In the genomic region with DNA sequence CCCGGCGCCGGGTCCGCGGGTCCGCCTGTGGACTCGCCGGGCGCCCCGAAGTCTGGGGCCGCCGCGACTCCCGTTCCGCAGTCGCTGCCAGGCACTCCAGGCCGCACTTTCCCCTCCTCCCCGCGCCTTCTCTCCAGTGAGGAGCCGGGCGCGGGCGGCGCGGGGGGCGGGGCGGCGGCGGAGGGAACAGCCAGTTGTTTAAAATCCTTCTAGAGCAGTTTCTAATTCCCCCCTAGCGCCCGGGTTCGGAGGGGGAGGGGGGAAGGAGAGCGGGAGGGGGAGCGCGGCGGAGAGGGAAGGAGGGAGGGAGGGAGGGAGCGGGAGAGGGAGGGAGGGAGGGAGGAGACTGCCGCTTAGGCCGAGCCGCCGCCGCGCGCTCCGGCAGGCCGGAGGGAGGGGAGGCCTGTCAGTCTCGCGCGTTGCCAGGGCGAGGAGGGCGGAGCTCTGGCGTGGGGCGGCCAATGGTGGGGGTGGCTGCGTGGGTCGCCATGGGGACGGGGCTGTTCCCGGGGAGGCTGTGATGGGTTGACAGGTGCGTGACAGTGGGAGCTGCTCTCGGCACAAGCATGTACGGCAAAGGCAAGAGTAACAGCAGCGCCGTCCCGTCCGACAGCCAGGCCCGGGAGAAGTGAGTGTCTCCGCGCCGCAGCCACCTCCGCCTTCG, we compare ENCODE assay signal across 8 mouse cellular contexts. TPM values are rescaled to one million over a fixed set of nuclear protein-coding genes. Genes with fewer than 3 reads are reported as not detected.
DNase-seq lines count a peak whose midpoint lies in the region; ATAC-seq and TF ChIP-seq lines count a peak whose summit lies in the region.

No protein-coding gene starts in this region.

- H3K36me3 ChIP-seq in embryonic facial prominence, embryonic 13.5 days, result no peaks in the 10 kb centered on the region
- no peaks in the 10 kb centered on the region for H3K36me3 ChIP-seq in kidney, adult 2 months (ENCODE audit: control insufficient read depth, insufficient read depth, low read length)
- H3K36me3 ChIP-seq in limb, embryonic 12.5 days, result no peaks in the 10 kb centered on the region
- no peaks in the 10 kb centered on the region for H3K36me3 ChIP-seq in midbrain, embryonic 15.5 days (replicated peaks)
- no peaks in the 10 kb centered on the region for H3K36me3 ChIP-seq in spleen, adult 2 months (ENCODE audit: control insufficient read depth, insufficient read depth, low read length)

- peak overlapping the region; percentile 99 for H3K9ac ChIP-seq in embryonic facial prominence, embryonic 13.5 days
- peak overlapping the region; percentile 99 for H3K9ac ChIP-seq in limb, embryonic 12.5 days (replicated peaks)
- H3K9ac ChIP-seq in midbrain, embryonic 15.5 days, result peak overlapping the region; percentile 72

- no peak for TF ChIP-seq POLR2A in kidney, adult 2 months (IDR thresholded peaks at IDR 0.05; ENCODE audit: low read depth, low read length)
- peak; percentile 17; the same call in 1 of the 2 replicates for TF ChIP-seq POLR2A in spleen, adult 2 months (IDR thresholded peaks at IDR 0.05; ENCODE audit: low read depth, low read length)

- under 1% methylated on average over 44 of the region's 70 CpGs for WGBS in embryonic facial prominence, embryonic 13.5 days
- under 1% methylated on average over 65 of the region's 70 CpGs for WGBS in kidney, adult 2 months
- WGBS in limb, embryonic 12.5 days, result under 1% methylated on average over 48 of the region's 70 CpGs
- 1% methylated on average over 61 of the region's 70 CpGs for WGBS in midbrain, embryonic 15.5 days
- under 1% methylated on average over 53 of the region's 70 CpGs for WGBS in spleen, adult 2 months

- peak; percentile 98 for ATAC-seq in embryonic facial prominence, embryonic 13.5 days (ENCODE audit: insufficient number of reproducible peaks, insufficient read depth, low FRiP score, low TSS enrichment, low read depth)
- ATAC-seq in limb, embryonic 12.5 days (ENCODE audit: insufficient number of reproducible peaks, insufficient read depth, low FRiP score, low TSS enrichment, low read depth), result peak; percentile 97
- ATAC-seq in midbrain, embryonic 15.5 days (replicated peaks), result peak; percentile 99

- peak overlapping the region; percentile 75 for H3K4me2 ChIP-seq in embryonic facial prominence, embryonic 13.5 days
- H3K4me2 ChIP-seq in limb, embryonic 12.5 days, result peak overlapping the region; percentile 74
- peak overlapping the region; percentile 88 for H3K4me2 ChIP-seq in midbrain, embryonic 15.5 days

- H3K27ac ChIP-seq in embryonic facial prominence, embryonic 13.5 days, result peak overlapping the region; percentile 98
- H3K27ac ChIP-seq in kidney, adult 2 months (ENCODE audit: insufficient read depth, low read depth, low read length), result peak overlapping the region; percentile 98
- peak overlapping the region; percentile 96 for H3K27ac ChIP-seq in limb, embryonic 12.5 days
- H3K27ac ChIP-seq in midbrain, embryonic 15.5 days, result peak overlapping the region; percentile 96
- peak overlapping the region; percentile 82 for H3K27ac ChIP-seq in spleen, adult 2 months (ENCODE audit: insufficient read depth, low read length)

- peak overlapping the region; percentile 96 for H3K4me3 ChIP-seq in embryonic facial prominence, embryonic 13.5 days
- peak overlapping the region; percentile 77 for H3K4me3 ChIP-seq in kidney, adult 2 months (ENCODE audit: insufficient read depth, low read depth, low read length)
- H3K4me3 ChIP-seq in limb, embryonic 12.5 days (replicated peaks), result peak overlapping the region; percentile 99
- H3K4me3 ChIP-seq in midbrain, embryonic 15.5 days, result peak overlapping the region; percentile 77
- peak overlapping the region; percentile 97 for H3K4me3 ChIP-seq in spleen, adult 2 months (ENCODE audit: extremely low read depth, insufficient read depth, insufficient read length)

- H3K4me1 ChIP-seq in embryonic facial prominence, embryonic 13.5 days, result peaks cover 26% of the 10 kb centered on the region
- H3K4me1 ChIP-seq in kidney, adult 2 months (ENCODE audit: control insufficient read depth, insufficient read depth, low read length), result peaks cover 9% of the 10 kb centered on the region
- H3K4me1 ChIP-seq in limb, embryonic 12.5 days (replicated peaks), result peaks cover 24% of the 10 kb centered on the region
- H3K4me1 ChIP-seq in midbrain, embryonic 15.5 days, result peaks cover 31% of the 10 kb centered on the region
- no peaks in the 10 kb centered on the region; the same call in 1 of the 2 replicates for H3K4me1 ChIP-seq in spleen, adult 2 months (ENCODE audit: control insufficient read depth, insufficient read depth, insufficient read length)

- H3K27me3 ChIP-seq in embryonic facial prominence, embryonic 13.5 days, result no peaks in the 10 kb centered on the region
- H3K27me3 ChIP-seq in kidney, adult 2 months (replicated peaks; ENCODE audit: control insufficient read depth, insufficient read depth, low read length), result no peaks in the 10 kb centered on the region
- no peaks in the 10 kb centered on the region for H3K27me3 ChIP-seq in limb, embryonic 12.5 days
- H3K27me3 ChIP-seq in midbrain, embryonic 15.5 days (replicated peaks), result no peaks in the 10 kb centered on the region
- H3K27me3 ChIP-seq in spleen, adult 2 months (ENCODE audit: control insufficient read depth, insufficient read depth, low read length), result peaks cover 10% of the 10 kb centered on the region

- no peak for TF ChIP-seq CTCF in kidney, adult 2 months (conservative IDR thresholded peaks at IDR 0.05; ENCODE audit: insufficient read depth, insufficient read length, low read depth, low read length)
- TF ChIP-seq CTCF in spleen, adult 2 months (IDR thresholded peaks at IDR 0.05; ENCODE audit: extremely low read depth, insufficient read depth, insufficient read length, insufficient replicate concordance), result no peak

- no peaks in the 10 kb centered on the region for H3K9me3 ChIP-seq in embryonic facial prominence, embryonic 13.5 days
- H3K9me3 ChIP-seq in limb, embryonic 12.5 days, result no peaks in the 10 kb centered on the region
- H3K9me3 ChIP-seq in midbrain, embryonic 15.5 days, result no peaks in the 10 kb centered on the region

- peak; percentile 97 for DNase-seq in 3134 (ENCODE audit: extremely low read depth, insufficient read length, low spot score)
- peak; percentile 99 for DNase-seq in adrenal gland, postnatal 36 days
- peak; percentile 98 for DNase-seq in heart, adult 18-20 months
- peak; percentile 99 for DNase-seq in kidney, adult 2 months
- peak; percentile 85 to 96 for DNase-seq in spleen, adult 2 months (ENCODE audit: low read depth in 1 of 2, low spot score in 2 of 2)

RNA-seq across cellular contexts. Expression of a gene that starts 0.7 kb away (rescaled TPM):
- total RNA-seq in adrenal gland, postnatal 36 days (2021), result 10 to 100 TPM; 26.4 to 30.4 TPM
- 220 and 228 TPM in 2 replicates for polyA plus RNA-seq in embryonic facial prominence, embryonic 13.5 days (2015; fragmentation: Nextera tagmentation; extraction: Ambion mirVana)
- total RNA-seq in heart, adult 18-20 months (2021), result 10 to 100 TPM; 37.5 to 44.4 TPM
- 18.1 and 19.4 TPM in 2 replicates for polyA plus RNA-seq in kidney, adult 2 months (2012; rRNA removed)
- 230 and 235 TPM in 2 replicates for polyA plus RNA-seq in limb, embryonic 12.5 days (2016; fragmentation: Nextera tagmentation; extraction: Ambion mirVana)
- polyA plus RNA-seq in midbrain, embryonic 15.5 days (2015; fragmentation: Nextera tagmentation; extraction: Ambion mirVana), result 259 and 280 TPM in 2 replicates
- polyA plus RNA-seq in spleen, adult 2 months (2012; rRNA removed), result 7.2 and 8.9 TPM in 2 replicates

Comparison
In these comparisons a context has a peak if more than half of its experiments do, and no peak if none do; other contexts are left out.
1. Peak in every context shown above with its lines: DNase-seq, ATAC-seq, H3K4me3 ChIP-seq and H3K27ac ChIP-seq.
2. RNA of a gene that starts 0.7 kb away (polyA plus RNA-seq): 259 to 280 TPM in midbrain, embryonic 15.5 days, 230 to 235 TPM in limb, embryonic 12.5 days and 220 to 228 TPM in embryonic facial prominence, embryonic 13.5 days; 18.1 to 19.4 TPM in kidney, adult 2 months and 7.2 to 8.9 TPM in spleen, adult 2 months; every median in the first group is over 10 times any median in the second.